Mouse (Mus musculus): ENCODE measurements around the gene Gstm6.
"Not testable (repeated sequence)": the region's sequence is repeated elsewhere in the genome, so short reads cannot be mapped to it uniquely, and the experiment has no call there.

The Gstm6 gene

GRCm38 (mm10) chr3:107895194-107895719, 48.3 kb downstream of the Gstm6 start:
- no peak for DNase-seq (ENCODE audit: low spot score)

- not testable (repeated sequence) for DNase-seq (ENCODE audit: low spot score)
Observed at GRCm38 (mm10) chr3:107889236-107889635, 54.3 kb downstream of the Gstm6 start.

Data from yolk sac, embryonic 10.5 days (tissue).